Mouse (Mus musculus): ENCODE data around the gene Sec1. TPM values are rescaled to one million over a fixed set of nuclear protein-coding genes. Genes with fewer than 3 reads are reported as not detected.

Sec1 gene
- polyA plus RNA-seq, 1 experiment = 0.18 TPM

GRCm38 (mm10) chr7:45739162-45739763 is 45.1 kb upstream of the Sec1 start:
- Histone ChIP-seq H3K27me3 (ENCODE audit: control insufficient read depth, insufficient read depth, insufficient read length) (no peaks in the 10 kb centered on the region), H3K36me3 (ENCODE audit: control insufficient read depth, insufficient read depth) (no peaks in the 10 kb centered on the region), H3K4me3 (ENCODE audit: insufficient read depth, poor library complexity, severe bottlenecking) (no peak overlapping the region), H3ac (ENCODE audit: control insufficient read depth, insufficient read length, low read depth) (no peak overlapping the region), H3K79me3 (ENCODE audit: low read depth) (no peaks in the 10 kb centered on the region), H3K79me2 (ENCODE audit: control insufficient read depth, insufficient read depth) (no peaks in the 10 kb centered on the region)
- no peak for TF ChIP-seq CTCF (IDR thresholded peaks at IDR 0.05; ENCODE audit: control insufficient read depth, insufficient read depth, insufficient read length)
- no peak for TF ChIP-seq MYOD1 (IDR thresholded peaks at IDR 0.05; ENCODE audit: control insufficient read depth, insufficient read length, low read depth)
- TF ChIP-seq USF1 (IDR thresholded peaks at IDR 0.05; ENCODE audit: low read depth) = no peak
- no peak for TF ChIP-seq FOSL1 (IDR thresholded peaks at IDR 0.05; ENCODE audit: insufficient read depth, low read length, poor library complexity, severe bottlenecking)

GRCm38 (mm10) chr7:45733477-45733876 is 39.3 kb upstream of the Sec1 start:
- H3K79me3 ChIP-seq (ENCODE audit: low read depth) = no peaks in the 10 kb centered on the region
- H3K79me2 ChIP-seq (ENCODE audit: control insufficient read depth, insufficient read depth) = no peaks in the 10 kb centered on the region
- no peak overlapping the region for H3ac ChIP-seq (ENCODE audit: control insufficient read depth, insufficient read length, low read depth)
- H3K27me3 ChIP-seq (ENCODE audit: control insufficient read depth, insufficient read depth, insufficient read length) = no peaks in the 10 kb centered on the region
- H3K36me3 ChIP-seq (ENCODE audit: control insufficient read depth, insufficient read depth) = no peaks in the 10 kb centered on the region
- no peak overlapping the region for H3K4me3 ChIP-seq (ENCODE audit: insufficient read depth, poor library complexity, severe bottlenecking)
- no peak for TF ChIP-seq CTCF (IDR thresholded peaks at IDR 0.05; ENCODE audit: control insufficient read depth, insufficient read depth, insufficient read length)
- no peak for TF ChIP-seq USF1 (IDR thresholded peaks at IDR 0.05; ENCODE audit: low read depth)
- TF ChIP-seq FOSL1 (IDR thresholded peaks at IDR 0.05; ENCODE audit: insufficient read depth, low read length, poor library complexity, severe bottlenecking) = no peak
- no peak for TF ChIP-seq CEBPB (IDR thresholded peaks at IDR 0.05; ENCODE audit: low read depth)
- TF ChIP-seq MAX (IDR thresholded peaks at IDR 0.05) = no peak
- no peak for TF ChIP-seq MYOG (IDR thresholded peaks at IDR 0.05; ENCODE audit: control insufficient read depth, extremely low read depth, insufficient read length)

- H3K79me3 ChIP-seq (ENCODE audit: low read depth) = no peaks in the 10 kb centered on the region
Observed at GRCm38 (mm10) chr7:45730727-45731431, 36.7 kb upstream of the Sec1 start.

GRCm38 (mm10) chr7:45727625-45728024 is 33.4 kb upstream of the Sec1 start:
- peaks cover 31% of the 10 kb centered on the region for H3K36me3 ChIP-seq (ENCODE audit: control insufficient read depth, insufficient read depth)
- H3K79me2 ChIP-seq (ENCODE audit: control insufficient read depth, insufficient read depth) = peaks cover 7% of the 10 kb centered on the region
- H3K4me3 ChIP-seq (ENCODE audit: insufficient read depth, poor library complexity, severe bottlenecking) = no peak overlapping the region

More at GRCm38 (mm10) chr7:45730727-45731431, 36.7 kb upstream of the Sec1 start:
- no peak for TF ChIP-seq MAX (IDR thresholded peaks at IDR 0.05)
- no peak for TF ChIP-seq USF1 (IDR thresholded peaks at IDR 0.05; ENCODE audit: low read depth)
- peak; percentile 62 for TF ChIP-seq CTCF (IDR thresholded peaks at IDR 0.05; ENCODE audit: control insufficient read depth, insufficient read depth, insufficient read length)
- TF ChIP-seq MYOG (IDR thresholded peaks at IDR 0.05; ENCODE audit: control insufficient read depth, extremely low read depth, insufficient read length) = no peak
- no peak overlapping the region for H3K4me3 ChIP-seq (ENCODE audit: insufficient read depth, poor library complexity, severe bottlenecking)
- H3K79me2 ChIP-seq (ENCODE audit: control insufficient read depth, insufficient read depth) = no peaks in the 10 kb centered on the region
- no peaks in the 10 kb centered on the region for H3K27me3 ChIP-seq (ENCODE audit: control insufficient read depth, insufficient read depth, insufficient read length)
- peaks cover 8% of the 10 kb centered on the region for H3K36me3 ChIP-seq (ENCODE audit: control insufficient read depth, insufficient read depth)
- H3ac ChIP-seq (ENCODE audit: control insufficient read depth, insufficient read length, low read depth) = no peak overlapping the region

GRCm38 (mm10) chr7:45726419-45726818 is 32.2 kb upstream of the Sec1 start:
- peaks cover 31% of the 10 kb centered on the region for H3K36me3 ChIP-seq (ENCODE audit: control insufficient read depth, insufficient read depth)

More at GRCm38 (mm10) chr7:45727625-45728024, 33.4 kb upstream of the Sec1 start:
- TF ChIP-seq FOSL1 (IDR thresholded peaks at IDR 0.05; ENCODE audit: insufficient read depth, low read length, poor library complexity, severe bottlenecking) (no peak), MYOG (IDR thresholded peaks at IDR 0.05; ENCODE audit: control insufficient read depth, extremely low read depth, insufficient read length) (no peak), CTCF (IDR thresholded peaks at IDR 0.05; ENCODE audit: control insufficient read depth, insufficient read depth, insufficient read length) (no peak), USF1 (IDR thresholded peaks at IDR 0.05; ENCODE audit: low read depth) (no peak), MAX (IDR thresholded peaks at IDR 0.05) (no peak), MYOD1 (IDR thresholded peaks at IDR 0.05; ENCODE audit: control insufficient read depth, insufficient read length, low read depth) (no peak), CEBPB (IDR thresholded peaks at IDR 0.05; ENCODE audit: low read depth) (no peak)
- no peaks in the 10 kb centered on the region for H3K79me3 ChIP-seq (ENCODE audit: low read depth)
- no peak overlapping the region for H3ac ChIP-seq (ENCODE audit: control insufficient read depth, insufficient read length, low read depth)
- H3K27me3 ChIP-seq (ENCODE audit: control insufficient read depth, insufficient read depth, insufficient read length) = no peaks in the 10 kb centered on the region

GRCm38 (mm10) chr7:45725713-45726112 is 31.5 kb upstream of the Sec1 start, which contains the start of gene Spaca4:
TSS of gene Spaca4 (minus strand) at chr7:45725813.
- TF ChIP-seq USF1 (IDR thresholded peaks at IDR 0.05; ENCODE audit: low read depth) (peak; percentile 13), MYOG (IDR thresholded peaks at IDR 0.05; ENCODE audit: control insufficient read depth, extremely low read depth, insufficient read length) (no peak)
- no peaks in the 10 kb centered on the region for H3K27me3 ChIP-seq (ENCODE audit: control insufficient read depth, insufficient read depth, insufficient read length)
- H3K79me2 ChIP-seq (ENCODE audit: control insufficient read depth, insufficient read depth) = peaks cover 13% of the 10 kb centered on the region
- H3K36me3 ChIP-seq (ENCODE audit: control insufficient read depth, insufficient read depth) = peaks cover 37% of the 10 kb centered on the region
- H3ac ChIP-seq (ENCODE audit: control insufficient read depth, insufficient read length, low read depth) = no peak within 1 kb of the TSS
- no peaks in the 10 kb centered on the region for H3K79me3 ChIP-seq (ENCODE audit: low read depth)
- H3K4me3 ChIP-seq (ENCODE audit: insufficient read depth, poor library complexity, severe bottlenecking) = no peak within 1 kb of the TSS

More at GRCm38 (mm10) chr7:45726419-45726818, 32.2 kb upstream of the Sec1 start:
- no peak overlapping the region for H3K4me3 ChIP-seq (ENCODE audit: insufficient read depth, poor library complexity, severe bottlenecking)
- peaks cover 7% of the 10 kb centered on the region for H3K79me2 ChIP-seq (ENCODE audit: control insufficient read depth, insufficient read depth)
- H3ac ChIP-seq (ENCODE audit: control insufficient read depth, insufficient read length, low read depth) = no peak overlapping the region
- no peaks in the 10 kb centered on the region for H3K27me3 ChIP-seq (ENCODE audit: control insufficient read depth, insufficient read depth, insufficient read length)
- TF ChIP-seq MYOD1 (IDR thresholded peaks at IDR 0.05; ENCODE audit: control insufficient read depth, insufficient read length, low read depth) = no peak
- no peak for TF ChIP-seq FOSL1 (IDR thresholded peaks at IDR 0.05; ENCODE audit: insufficient read depth, low read length, poor library complexity, severe bottlenecking)
- TF ChIP-seq CTCF (IDR thresholded peaks at IDR 0.05; ENCODE audit: control insufficient read depth, insufficient read depth, insufficient read length) = no peak
- no peak for TF ChIP-seq MYOG (IDR thresholded peaks at IDR 0.05; ENCODE audit: control insufficient read depth, extremely low read depth, insufficient read length)
- no peaks in the 10 kb centered on the region for H3K79me3 ChIP-seq (ENCODE audit: low read depth)

Data from C2C12 (cell line).